Mouse (Mus musculus) lung, postnatal 4 days (tissue): ENCODE results near the gene Slc22a19.
"Not testable (repeated sequence)": the region's sequence is repeated elsewhere in the genome, so short reads cannot be mapped to it uniquely, and the experiment has no call there.

ENCODE experiments used
- DNase-seq, 2 experiments: peaks; one replicate each; pipeline ENCODE4 v3.0.0; 2021

Gene Slc22a19

GRCm38 (mm10) chr19:7711148-7711547, at the start of gene Slc22a19:
Gene Slc22a19 (minus strand): TSS chr19:7711310.
- DNase-seq: no peak

- not testable (repeated sequence) for DNase-seq
These were observed 42.3 kb upstream of the Slc22a19 start for GRCm38 (mm10) chr19:7753371-7753770.

GRCm38 (mm10) chr19:7729543-7729942, 18.4 kb upstream of the Slc22a19 start:
- no peak for DNase-seq

- peak; percentile 10 to 33 for DNase-seq
These were observed 18.0 kb downstream of the Slc22a19 start for GRCm38 (mm10) chr19:7693104-7693503.

- no peak for DNase-seq
These were observed 19.9 kb downstream of the Slc22a19 start for GRCm38 (mm10) chr19:7691259-7691658.

GRCm38 (mm10) chr19:7687988-7688387, 23.1 kb downstream of the Slc22a19 start:
- no peak for DNase-seq

- DNase-seq: no peak
These were observed 39.1 kb downstream of the Slc22a19 start for GRCm38 (mm10) chr19:7672033-7672432.

GRCm38 (mm10) chr19:7648913-7649666, 62.0 kb downstream of the Slc22a19 start:
- DNase-seq: no peak

GRCm38 (mm10) chr19:7633786-7634185, 77.3 kb downstream of the Slc22a19 start:
- DNase-seq: no peak

- no peak for DNase-seq
These were observed 78.1 kb downstream of the Slc22a19 start for GRCm38 (mm10) chr19:7633021-7633420.
